Mouse (Mus musculus) intestine, embryonic 16.5 days (tissue): ENCODE measurements around the gene Rbfox3. TPM values are rescaled to one million over a fixed set of nuclear protein-coding genes. Genes with fewer than 3 reads are reported as not detected.

Experiments
- ATAC-seq: fragments of 200-750 bp; cut with Nextera tagmentation; 2 replicates; pipeline ENCODE4 v1.8.0; 2017; ENCODE audit warnings: moderate TSS enrichment, moderate library complexity
- H3K27ac ChIP-seq: fragments of 300-500 bp; sonication (generic); 2 replicates; pipeline ENCODE4 v1.5.1; 2014; ENCODE audit warnings: mild to moderate bottlenecking, low read length
- H3K27me3 ChIP-seq: fragments of 300-500 bp; sonication (generic); replicated peaks from 2 replicates; pipeline ENCODE4 v1.6.1; 2014; ENCODE audit warnings: low read length, control low read depth, mixed read lengths; ENCODE audit not compliant: control insufficient read depth, insufficient read depth
- H3K36me3 ChIP-seq: fragments of 300-500 bp; sonication (generic); 2 replicates; pipeline ENCODE4 v1.6.1; 2014; ENCODE audit warnings: low read length, control low read depth; ENCODE audit not compliant: control insufficient read depth, insufficient read depth
- H3K4me1 ChIP-seq: fragments of 300-500 bp; sonication (generic); 2 replicates; pipeline ENCODE4 v1.6.1; 2014; ENCODE audit warnings: low read length, control low read depth, mixed read lengths; ENCODE audit not compliant: control insufficient read depth, insufficient read depth
- H3K4me2 ChIP-seq: fragments of 300-500 bp; sonication (generic); 2 replicates; pipeline ENCODE4 v1.6.1; 2014; ENCODE audit warnings: low read depth, low read length, control low read depth
- H3K4me3 ChIP-seq: fragments of 300-500 bp; sonication (generic); 2 replicates; pipeline ENCODE4 v1.5.1; 2014; ENCODE audit warnings: mild to moderate bottlenecking, low read length
- H3K9ac ChIP-seq: fragments of 300-500 bp; sonication (generic); 2 replicates; pipeline ENCODE4 v1.6.1; 2014; ENCODE audit warnings: low read depth, low read length
- H3K9me3 ChIP-seq: fragments of 300-500 bp; sonication (generic); 2 replicates; pipeline ENCODE4 v1.6.1; 2016; ENCODE audit warnings: low read length, control low read depth; ENCODE audit not compliant: control insufficient read depth
- WGBS: fragments of 180-500 bp; shearing (Covaris S2); extraction: QIAGEN DNeasy Blood & Tissue Kit; methylation state at CpG from one replicate; pipeline ENCODE4 v1.1.7; 2014; 5-methylcytosine and 5-hydroxymethylcytosine counted together
- polyA plus RNA-seq: library from polyadenylated mRNA; unstranded; fragments of >200 nt; fragmentation: Nextera tagmentation; extraction: Ambion mirVana; gene quantifications from 2 replicates; pipeline ENCODE4 v1.2.1, GENCODE M21; 2015

Rbfox3 gene
- polyA plus RNA-seq, 1 experiment from 2014 or later = 0.98 TPM

DNA sequence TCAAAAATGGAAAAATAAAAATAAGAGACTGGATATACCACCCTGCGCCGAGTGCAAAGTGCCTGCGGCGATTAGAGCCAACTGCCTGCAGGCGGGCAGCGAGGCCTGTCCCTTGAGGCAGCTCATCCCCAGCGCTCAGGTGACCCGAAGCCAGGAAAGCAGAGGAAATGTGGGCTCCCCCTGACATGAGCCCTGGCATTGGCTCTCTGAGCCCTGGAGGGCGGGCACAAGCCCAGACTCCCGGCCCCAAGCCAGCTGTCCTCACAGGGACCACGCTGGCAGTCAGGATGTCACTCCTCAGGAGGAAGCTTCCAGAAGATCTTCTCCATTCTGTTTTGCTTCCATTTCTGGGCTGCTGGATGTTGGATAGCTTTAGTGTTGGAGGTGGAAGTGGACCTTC, 53.1 kb downstream of the Rbfox3 start:
- Histone ChIP-seq H3K4me2 (no peak overlapping the region), H3K4me1 (no peaks in the 10 kb centered on the region), H3K9ac (no peak overlapping the region), H3K27ac (no peak overlapping the region), H3K36me3 (no peaks in the 10 kb centered on the region), H3K27me3 (no peaks in the 10 kb centered on the region), H3K4me3 (no peak overlapping the region), H3K9me3 (no peaks in the 10 kb centered on the region)
- 67% methylated on average over 11 of the region's 11 CpGs for whole genome bisulfite sequencing
- no peak for ATAC-seq

DNA sequence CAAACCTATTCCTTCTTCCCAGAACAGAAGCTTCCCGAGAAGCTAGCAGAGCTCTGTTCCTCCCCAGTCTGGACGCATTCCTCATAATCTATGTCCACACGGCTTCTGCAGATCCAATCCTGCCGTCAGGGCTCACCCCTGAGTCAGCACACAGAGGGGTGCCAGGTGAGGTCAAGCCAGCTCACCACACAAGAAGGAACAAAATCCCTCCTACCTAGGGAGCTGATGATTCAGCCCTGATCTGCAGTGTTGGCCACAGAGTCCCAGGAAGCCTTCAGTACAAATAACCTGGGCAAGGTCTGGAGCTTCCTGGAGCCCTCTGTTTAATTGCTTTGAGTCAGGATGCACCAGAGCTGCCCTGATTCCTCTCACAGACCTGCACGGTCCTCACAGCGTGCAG, 60.0 kb downstream of the Rbfox3 start:
- H3K27me3 ChIP-seq = no peaks in the 10 kb centered on the region
- H3K27ac ChIP-seq = no peak overlapping the region
- no peak overlapping the region for H3K4me2 ChIP-seq
- no peak overlapping the region for H3K4me3 ChIP-seq
- H3K9me3 ChIP-seq = no peaks in the 10 kb centered on the region
- no peaks in the 10 kb centered on the region for H3K36me3 ChIP-seq
- H3K4me1 ChIP-seq = no peaks in the 10 kb centered on the region
- no peak overlapping the region for H3K9ac ChIP-seq
- WGBS = 63% methylated on average over 6 of the region's 6 CpGs
- ATAC-seq = no peak

DNA sequence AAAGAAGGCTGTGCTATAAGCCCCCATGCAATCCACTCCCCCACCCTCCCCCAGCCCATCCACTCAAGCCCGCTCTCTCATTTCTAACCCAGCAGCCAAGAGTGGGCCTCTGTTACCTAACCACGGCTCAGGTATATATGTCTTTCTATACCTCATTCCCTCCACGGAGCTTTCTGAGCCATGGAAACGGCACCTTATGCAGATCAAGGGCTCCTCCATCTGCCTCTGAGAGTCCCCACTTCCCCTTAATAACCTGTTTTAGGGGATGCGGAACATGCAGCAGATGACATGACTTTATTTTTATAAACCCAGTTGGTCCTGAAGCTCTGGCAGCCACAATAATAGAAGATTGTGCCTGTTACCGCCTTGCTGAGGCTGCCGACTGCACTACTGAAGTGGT, 63.4 kb downstream of the Rbfox3 start:
- H3K27me3 ChIP-seq = no peaks in the 10 kb centered on the region
- 86% methylated on average over 7 of the region's 7 CpGs for WGBS
- H3K9me3 ChIP-seq = no peaks in the 10 kb centered on the region
- no peak overlapping the region for H3K4me3 ChIP-seq
- H3K27ac ChIP-seq = no peak overlapping the region
- ATAC-seq = no peak
- no peaks in the 10 kb centered on the region for H3K4me1 ChIP-seq
- no peaks in the 10 kb centered on the region for H3K36me3 ChIP-seq
- H3K4me2 ChIP-seq = no peak overlapping the region
- H3K9ac ChIP-seq = no peak overlapping the region

DNA sequence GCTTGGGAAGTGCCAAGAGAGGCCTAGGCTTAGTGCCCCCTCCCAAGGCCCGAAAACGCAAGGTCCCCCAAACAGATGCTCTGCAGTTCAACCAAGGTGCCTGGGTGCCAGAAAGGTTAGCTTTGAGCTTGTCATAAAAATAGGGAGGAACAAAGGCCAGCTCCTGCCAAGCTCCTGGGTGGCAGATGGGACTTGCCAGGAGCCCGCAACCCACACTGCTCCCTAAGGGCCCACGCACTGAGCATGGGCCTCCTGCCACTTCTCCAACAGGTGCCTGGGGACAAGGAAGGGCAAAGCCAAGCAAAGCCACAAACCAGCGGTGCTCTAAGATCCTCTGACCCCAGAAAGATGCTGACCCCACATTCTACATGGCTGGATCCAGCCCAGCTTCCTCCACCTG, 70.4 kb downstream of the Rbfox3 start:
- H3K4me1 ChIP-seq = no peaks in the 10 kb centered on the region
- H3K4me3 ChIP-seq = no peak overlapping the region
- no peak for ATAC-seq
- H3K27ac ChIP-seq = no peak overlapping the region
- H3K27me3 ChIP-seq = no peaks in the 10 kb centered on the region
- H3K9ac ChIP-seq = no peak overlapping the region
- WGBS = 85% methylated on average over 5 of the region's 5 CpGs
- no peaks in the 10 kb centered on the region for H3K9me3 ChIP-seq
- H3K4me2 ChIP-seq = no peak overlapping the region
- no peaks in the 10 kb centered on the region for H3K36me3 ChIP-seq

DNA sequence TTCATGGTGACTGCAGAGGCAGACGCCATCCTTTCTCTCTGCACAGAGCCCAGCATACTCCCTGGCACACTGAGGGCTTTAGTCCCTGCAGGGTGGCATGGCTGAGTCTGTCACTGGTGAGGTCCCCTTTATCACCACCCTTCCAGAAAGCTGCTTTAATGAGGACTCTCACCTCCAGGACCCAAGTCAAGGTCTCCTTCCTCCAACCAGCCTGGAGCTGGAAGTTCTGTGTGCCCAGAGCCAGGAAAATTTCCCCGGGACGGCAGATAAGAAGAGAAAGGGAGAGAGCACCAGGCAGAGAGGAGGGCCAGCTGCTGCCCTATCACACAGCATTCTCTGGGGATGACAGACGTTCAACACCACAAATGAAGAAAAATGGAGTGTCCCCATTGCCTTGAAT, 73.2 kb downstream of the Rbfox3 start:
- Histone ChIP-seq H3K4me1 (peaks cover 5% of the 10 kb centered on the region; the same call in 1 of the 2 replicates), H3K4me3 (no peak overlapping the region), H3K9me3 (no peaks in the 10 kb centered on the region), H3K4me2 (no peak overlapping the region), H3K36me3 (no peaks in the 10 kb centered on the region), H3K27ac (no peak overlapping the region), H3K27me3 (no peaks in the 10 kb centered on the region), H3K9ac (no peak overlapping the region)
- ATAC-seq = no peak
- 50% methylated on average over 4 of the region's 4 CpGs for WGBS

DNA sequence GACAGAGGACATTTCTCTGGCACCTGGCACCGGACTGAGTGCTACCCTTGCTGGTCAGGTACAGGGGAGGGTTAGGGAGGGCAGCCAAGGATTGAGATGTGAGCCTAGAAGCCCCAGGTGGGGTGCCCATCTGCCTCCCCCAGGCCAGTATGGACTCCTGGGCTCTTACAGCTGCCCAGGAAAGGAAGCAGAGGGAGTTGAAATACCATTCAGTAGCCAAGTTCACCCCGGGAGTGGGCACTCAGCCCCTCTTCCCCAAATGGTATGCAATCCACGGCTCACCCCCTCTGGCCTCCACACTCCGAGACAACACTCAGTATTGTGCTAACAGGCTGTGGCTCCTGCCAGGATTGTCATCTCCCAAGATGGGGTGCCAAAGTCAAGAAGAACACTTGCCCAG, 74.5 kb downstream of the Rbfox3 start:
- Histone ChIP-seq H3K36me3 (no peaks in the 10 kb centered on the region), H3K9me3 (no peaks in the 10 kb centered on the region), H3K27ac (no peak overlapping the region), H3K4me1 (peaks cover 10% of the 10 kb centered on the region; the same call in 1 of the 2 replicates), H3K4me3 (no peak overlapping the region), H3K9ac (no peak overlapping the region), H3K4me2 (no peak overlapping the region), H3K27me3 (no peaks in the 10 kb centered on the region)
- WGBS = 67% methylated on average over 4 of the region's 4 CpGs
- no peak for ATAC-seq

DNA sequence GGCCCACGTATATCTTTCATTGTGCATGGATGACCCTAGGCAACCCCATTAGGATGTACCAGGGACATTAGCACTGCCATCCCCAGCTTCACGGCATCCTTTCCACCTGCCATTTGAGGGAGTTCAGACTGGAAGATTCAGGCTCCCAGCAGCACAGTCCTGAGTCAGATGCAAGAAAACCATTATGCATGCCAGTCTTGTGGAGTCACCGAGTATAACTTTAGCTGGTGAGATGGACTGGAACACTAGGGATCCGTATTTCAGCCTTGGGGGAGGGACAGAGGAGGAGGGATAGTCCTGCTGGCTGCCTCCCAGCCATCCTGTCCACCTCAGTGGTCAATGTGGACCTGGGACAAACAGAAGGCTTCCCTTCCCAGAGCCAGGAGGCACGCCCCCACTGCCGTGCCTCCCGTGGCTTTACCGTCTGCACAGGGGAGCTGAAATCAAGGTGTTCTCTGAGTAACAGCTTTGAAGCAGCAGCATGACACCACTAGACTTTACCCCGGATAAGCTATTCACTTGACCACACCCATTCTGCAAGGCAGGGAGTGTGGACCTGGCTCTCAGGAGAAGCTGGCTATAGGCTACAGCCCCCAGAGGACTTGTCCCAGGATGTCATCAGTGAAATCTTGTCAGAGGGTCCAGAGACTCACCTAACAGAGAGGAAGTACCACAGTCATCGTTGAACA, 78.5 kb downstream of the Rbfox3 start:
- H3K27me3 ChIP-seq = no peaks in the 10 kb centered on the region
- H3K9ac ChIP-seq = peak overlapping the region; percentile 23; the same call in 1 of the 2 replicates
- H3K4me2 ChIP-seq = no peak overlapping the region; the same call in 1 of the 2 replicates
- H3K4me3 ChIP-seq = no peak overlapping the region
- WGBS = 56% methylated on average over 10 of the region's 10 CpGs
- ATAC-seq = peak; percentile 87
- no peaks in the 10 kb centered on the region for H3K9me3 ChIP-seq
- H3K27ac ChIP-seq = peak overlapping the region; percentile 16; the same call in 1 of the 2 replicates
- H3K36me3 ChIP-seq = no peaks in the 10 kb centered on the region
- H3K4me1 ChIP-seq = peaks cover 10% of the 10 kb centered on the region; the same call in 1 of the 2 replicates

DNA sequence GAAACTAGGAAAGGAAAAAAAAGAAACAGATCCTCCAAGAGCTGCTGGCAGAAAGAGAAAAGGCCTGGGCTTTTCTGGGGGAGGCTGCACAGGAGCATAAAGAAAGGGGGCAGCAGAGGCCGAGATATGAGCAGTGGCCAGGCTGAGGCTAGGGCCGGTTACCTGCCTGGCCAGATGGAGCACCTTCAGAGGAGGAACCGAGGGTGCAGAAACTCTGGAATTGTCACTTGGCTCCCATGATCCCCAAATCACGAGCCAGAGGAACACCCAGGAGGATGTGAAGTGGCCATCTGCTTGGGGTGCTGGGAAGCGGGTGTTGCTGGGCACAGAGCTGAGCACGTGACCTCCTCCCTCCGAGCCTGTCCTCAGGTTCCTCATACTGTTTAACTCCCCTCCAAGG, 79.7 kb downstream of the Rbfox3 start:
- Histone ChIP-seq H3K27me3 (no peaks in the 10 kb centered on the region), H3K4me2 (no peak overlapping the region), H3K36me3 (no peaks in the 10 kb centered on the region), H3K9ac (no peak overlapping the region), H3K27ac (no peak overlapping the region), H3K9me3 (no peaks in the 10 kb centered on the region), H3K4me1 (peaks cover 10% of the 10 kb centered on the region; the same call in 1 of the 2 replicates), H3K4me3 (no peak overlapping the region)
- ATAC-seq = no peak
- 69% methylated on average over 7 of the region's 7 CpGs for WGBS

DNA sequence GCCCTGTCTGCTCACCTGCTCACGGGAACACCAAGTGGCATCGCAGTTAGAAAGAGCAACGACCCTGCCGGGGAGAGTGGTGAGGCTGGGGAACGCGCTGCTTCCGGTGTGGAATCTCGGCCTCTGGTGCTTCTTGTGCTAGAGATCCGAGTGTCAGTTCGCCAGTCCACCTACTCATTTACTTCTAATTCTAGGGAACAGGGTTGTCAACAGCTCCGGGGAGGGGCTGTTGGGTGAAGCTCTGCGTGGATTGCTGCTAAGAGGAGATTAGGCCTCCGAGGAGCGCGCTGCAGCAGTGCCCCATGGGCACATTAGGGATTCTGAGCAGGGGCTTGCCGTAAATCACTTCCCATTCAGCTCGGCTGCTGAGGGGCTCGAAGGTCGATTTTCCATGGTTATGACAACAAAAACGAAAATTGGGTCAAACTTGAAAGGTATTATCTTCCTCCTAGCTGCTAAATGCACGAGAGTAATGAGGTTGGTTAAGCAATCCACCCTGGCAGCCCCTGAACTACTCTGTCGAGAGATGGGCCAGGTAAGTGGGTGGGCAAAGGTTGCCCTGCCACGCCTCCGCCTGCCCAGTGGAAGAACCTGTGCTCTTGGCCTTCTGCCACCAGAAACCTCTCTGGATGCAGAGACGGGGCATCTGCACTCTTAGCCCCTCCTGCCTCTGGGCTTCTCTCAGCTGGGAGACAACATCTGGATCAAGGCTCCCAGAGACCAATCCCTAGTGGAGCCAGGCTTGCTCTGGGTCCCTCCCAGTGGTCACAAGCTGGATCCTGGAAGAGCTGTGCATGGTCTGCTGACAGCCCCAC, 85.9 kb downstream of the Rbfox3 start:
- no peaks in the 10 kb centered on the region for H3K9me3 ChIP-seq
- H3K4me1 ChIP-seq = peaks cover 14% of the 10 kb centered on the region
- 43% methylated on average over 25 of the region's 25 CpGs for WGBS
- H3K27ac ChIP-seq = no peak overlapping the region
- no peak overlapping the region for H3K4me3 ChIP-seq
- H3K9ac ChIP-seq = no peak overlapping the region; the same call in 1 of the 2 replicates
- H3K36me3 ChIP-seq = no peaks in the 10 kb centered on the region
- peak; percentile 71 for ATAC-seq
- no peak overlapping the region for H3K4me2 ChIP-seq
- no peaks in the 10 kb centered on the region for H3K27me3 ChIP-seq
